Mouse (Mus musculus) embryonic facial prominence, embryonic 10.5 days (tissue): ENCODE measurements around the gene Rps21. TPM values are rescaled to one million over a fixed set of nuclear protein-coding genes. Genes with fewer than 3 reads are reported as not detected.
A peak's percentile ranks its signal among the peaks of the same experiment; 100 is the strongest.

Source experiments
- DNase-seq: peaks from one replicate; pipeline ENCODE4 v3.0.0-alpha.2; 2017; ENCODE audit warnings: low spot score
- H3K27ac ChIP-seq: fragments of 300-500 bp; sonication (generic); replicated peaks from 2 replicates; pipeline ENCODE4 v1.5.1; 2016; ENCODE audit warnings: mild to moderate bottlenecking
- H3K27me3 ChIP-seq: fragments of 300-500 bp; sonication (generic); replicated peaks from 2 replicates; pipeline ENCODE4 v1.6.1; 2016; ENCODE audit warnings: low read depth, mild to moderate bottlenecking; ENCODE audit not compliant: poor library complexity, severe bottlenecking
- H3K36me3 ChIP-seq: fragments of 300-500 bp; sonication (generic); replicated peaks from 2 replicates; pipeline ENCODE4 v1.6.1; 2016; ENCODE audit warnings: mild to moderate bottlenecking, moderate library complexity
- H3K4me1 ChIP-seq: fragments of 300-500 bp; sonication (generic); 2 replicates; pipeline ENCODE4 v1.6.1; 2016
- H3K4me3 ChIP-seq: fragments of 300-500 bp; sonication (generic); 2 replicates; pipeline ENCODE4 v1.5.1; 2016; ENCODE audit warnings: mild to moderate bottlenecking, moderate library complexity
- H3K9me3 ChIP-seq: fragments of 300-500 bp; sonication (generic); 2 replicates; pipeline ENCODE4 v1.6.1; 2016; ENCODE audit warnings: mild to moderate bottlenecking
- WGBS: fragments of 180-500 bp; shearing (Covaris S2); methylation state at CpG from one replicate; pipeline ENCODE4 v1.1.7; 2016; 5-methylcytosine and 5-hydroxymethylcytosine counted together
- polyA plus RNA-seq: library from polyadenylated mRNA; unstranded; fragments of >200 nt; fragmentation: Nextera tagmentation; extraction: Ambion mirVana; gene quantifications from 2 replicates; pipeline ENCODE4 v1.2.1, GENCODE M21; 2016

Rps21 gene
- 569 and 585 TPM in 2 replicates for polyA plus RNA-seq

- under 1% methylated on average over 38 of the region's 38 CpGs for WGBS
- peak; percentile 98 for DNase-seq
- peaks cover 43% of the 10 kb centered on the region for H3K36me3 ChIP-seq
- H3K27ac ChIP-seq: peak within 1 kb of the TSS; percentile 92
- no peaks in the 10 kb centered on the region for H3K9me3 ChIP-seq
- peak within 1 kb of the TSS; percentile 85 for H3K4me3 ChIP-seq
- H3K27me3 ChIP-seq: no peaks in the 10 kb centered on the region
- peaks cover 25% of the 10 kb centered on the region for H3K4me1 ChIP-seq
Observed at GRCm38 (mm10) chr2:180257001-180257521, at the start of gene Rps21. Gene Rps21, plus strand, starts transcription at chr2:180257377.

- 70% methylated on average over 7 of the region's 7 CpGs for WGBS
- Histone ChIP-seq H3K36me3 (peaks cover 28% of the 10 kb centered on the region), H3K4me3 (no peak overlapping the region), H3K27me3 (no peaks in the 10 kb centered on the region), H3K27ac (no peak overlapping the region), H3K4me1 (peaks cover 9% of the 10 kb centered on the region; the same call in 1 of the 2 replicates), H3K9me3 (no peaks in the 10 kb centered on the region; the same call in 1 of the 2 replicates)
- peak; percentile 58 for DNase-seq
Observed at GRCm38 (mm10) chr2:180207840-180208239, 49.3 kb upstream of the Rps21 start.

GRCm38 (mm10) chr2:180208976-180209375 is 48.2 kb upstream of the Rps21 start:
- Histone ChIP-seq H3K9me3 (no peaks in the 10 kb centered on the region; the same call in 1 of the 2 replicates), H3K27me3 (no peaks in the 10 kb centered on the region), H3K27ac (no peak overlapping the region), H3K36me3 (peaks cover 38% of the 10 kb centered on the region), H3K4me1 (peaks cover 9% of the 10 kb centered on the region; the same call in 1 of the 2 replicates), H3K4me3 (no peak overlapping the region)
- DNase-seq: no peak
- WGBS: 85% methylated on average over 1 of the region's 1 CpGs

- Histone ChIP-seq H3K36me3 (peaks cover 16% of the 10 kb centered on the region; the same call in 1 of the 2 replicates), H3K9me3 (no peaks in the 10 kb centered on the region; the same call in 1 of the 2 replicates), H3K27me3 (no peaks in the 10 kb centered on the region), H3K4me3 (no peak overlapping the region), H3K27ac (no peak overlapping the region), H3K4me1 (peaks cover 31% of the 10 kb centered on the region)
- 90% methylated on average over 3 of the region's 3 CpGs for WGBS
- no peak for DNase-seq
Observed at GRCm38 (mm10) chr2:180212255-180212654, 44.9 kb upstream of the Rps21 start.

- Histone ChIP-seq H3K27me3 (no peaks in the 10 kb centered on the region), H3K27ac (peak overlapping the region; percentile 48)
- WGBS: 76% methylated on average over 4 of the region's 4 CpGs
Observed at GRCm38 (mm10) chr2:180214352-180214978, 42.7 kb upstream of the Rps21 start.

GRCm38 (mm10) chr2:180215011-180215461 is 42.1 kb upstream of the Rps21 start:
- DNase-seq: no peak
- WGBS: 79% methylated on average over 8 of the region's 8 CpGs
- peaks cover 56% of the 10 kb centered on the region for H3K4me1 ChIP-seq
- peaks cover 18% of the 10 kb centered on the region; the same call in 1 of the 2 replicates for H3K36me3 ChIP-seq
- no peaks in the 10 kb centered on the region for H3K27me3 ChIP-seq
- H3K4me3 ChIP-seq: no peak overlapping the region
- H3K9me3 ChIP-seq: no peaks in the 10 kb centered on the region; the same call in 1 of the 2 replicates
- H3K27ac ChIP-seq: peak overlapping the region; percentile 48; the same call in 1 of the 2 replicates

More at GRCm38 (mm10) chr2:180214352-180214978, 42.7 kb upstream of the Rps21 start:
- Histone ChIP-seq H3K4me3 (no peak overlapping the region), H3K4me1 (peaks cover 50% of the 10 kb centered on the region), H3K36me3 (peaks cover 18% of the 10 kb centered on the region; the same call in 1 of the 2 replicates), H3K9me3 (no peaks in the 10 kb centered on the region; the same call in 1 of the 2 replicates)
- no peak for DNase-seq

GRCm38 (mm10) chr2:180215951-180216350 is 41.2 kb upstream of the Rps21 start:
- Histone ChIP-seq H3K9me3 (no peaks in the 10 kb centered on the region; the same call in 1 of the 2 replicates), H3K27ac (peak overlapping the region; percentile 12; the same call in 1 of the 2 replicates), H3K36me3 (peaks cover 19% of the 10 kb centered on the region), H3K4me3 (no peak overlapping the region), H3K27me3 (no peaks in the 10 kb centered on the region), H3K4me1 (peaks cover 61% of the 10 kb centered on the region)
- no peak for DNase-seq
- WGBS: 72% methylated on average over 6 of the region's 6 CpGs

- H3K4me3 ChIP-seq: peak overlapping the region; percentile 13; the same call in 1 of the 2 replicates
- H3K4me1 ChIP-seq: peaks cover 67% of the 10 kb centered on the region
- H3K9me3 ChIP-seq: no peaks in the 10 kb centered on the region; the same call in 1 of the 2 replicates
- 50% methylated on average over 5 of the region's 5 CpGs for WGBS
- H3K27ac ChIP-seq: peak overlapping the region; percentile 75; the same call in 1 of the 2 replicates
- no peak for DNase-seq
- H3K27me3 ChIP-seq: no peaks in the 10 kb centered on the region
- H3K36me3 ChIP-seq: peaks cover 22% of the 10 kb centered on the region
Observed at GRCm38 (mm10) chr2:180216921-180217320, 40.3 kb upstream of the Rps21 start.

GRCm38 (mm10) chr2:180217587-180217986 is 39.6 kb upstream of the Rps21 start:
- Histone ChIP-seq H3K36me3 (peaks cover 22% of the 10 kb centered on the region), H3K4me1 (peaks cover 74% of the 10 kb centered on the region)
- 89% methylated on average over 8 of the region's 8 CpGs for WGBS

GRCm38 (mm10) chr2:180218241-180218640 is 38.9 kb upstream of the Rps21 start:
- WGBS: 80% methylated on average over 3 of the region's 3 CpGs
- Histone ChIP-seq H3K9me3 (no peaks in the 10 kb centered on the region), H3K4me1 (peaks cover 80% of the 10 kb centered on the region), H3K4me3 (no peak overlapping the region), H3K27me3 (peaks cover 13% of the 10 kb centered on the region), H3K36me3 (peaks cover 17% of the 10 kb centered on the region; the same call in 1 of the 2 replicates), H3K27ac (peak overlapping the region; percentile 75)
- no peak for DNase-seq

More at GRCm38 (mm10) chr2:180217587-180217986, 39.6 kb upstream of the Rps21 start:
- no peak for DNase-seq
- Histone ChIP-seq H3K9me3 (no peaks in the 10 kb centered on the region), H3K27me3 (peaks cover 6% of the 10 kb centered on the region), H3K27ac (peak overlapping the region; percentile 75), H3K4me3 (no peak overlapping the region)

GRCm38 (mm10) chr2:180218677-180219076 is 38.5 kb upstream of the Rps21 start:
- H3K36me3 ChIP-seq: peaks cover 14% of the 10 kb centered on the region; the same call in 1 of the 2 replicates
- H3K27ac ChIP-seq: peak overlapping the region; percentile 75
- no peak overlapping the region for H3K4me3 ChIP-seq
- H3K4me1 ChIP-seq: peaks cover 84% of the 10 kb centered on the region
- no peak for DNase-seq
- WGBS: 27% methylated on average over 5 of the region's 5 CpGs
- H3K9me3 ChIP-seq: no peaks in the 10 kb centered on the region
- peaks cover 17% of the 10 kb centered on the region for H3K27me3 ChIP-seq

GRCm38 (mm10) chr2:180219145-180219943 is 37.8 kb upstream of the Rps21 start:
- WGBS: 82% methylated on average over 15 of the region's 15 CpGs
- Histone ChIP-seq H3K9me3 (no peaks in the 10 kb centered on the region), H3K4me1 (peaks cover 83% of the 10 kb centered on the region), H3K27ac (peak overlapping the region; percentile 75), H3K36me3 (peaks cover 9% of the 10 kb centered on the region; the same call in 1 of the 2 replicates), H3K27me3 (peaks cover 24% of the 10 kb centered on the region), H3K4me3 (no peak overlapping the region)
- DNase-seq: no peak
